Mouse (Mus musculus) left cerebral cortex, postnatal 36 days (tissue): Measurements from ENCODE around the gene Etl4. TPM values are rescaled to one million over a fixed set of nuclear protein-coding genes. Genes with fewer than 3 reads are reported as not detected.

ENCODE experiments used
- DNase-seq, 2 experiments: peaks; one replicate each; pipeline ENCODE4 v3.0.0; 2021 to 2022; ENCODE audit warnings: low spot score in 2 of 2, mixed read lengths in 1 of 2
- intact Hi-C: fragments of 180-260 bp; cut with DNase I; formaldehyde crosslinking; loops from one replicate; pipeline ENCODE4 v1.15.1; 2025
- total RNA-seq, 2 experiments: library from RNA; stranded (reverse); gene quantifications; 2 replicates each; pipeline ENCODE4 v1.2.3; 2021

Gene Etl4
- total RNA-seq, 2 experiments from 2014 or later: 138 to 153 TPM

- no peak for DNase-seq
- intact Hi-C loops: no loop called here
Observed at GRCm38 (mm10) chr2:20764566-20765090, 855.0 kb downstream of the Etl4 start.

GRCm38 (mm10) chr2:20768681-20769080 is 859.1 kb downstream of the Etl4 start:
- intact Hi-C loops: no loop called here
- DNase-seq: no peak

GRCm38 (mm10) chr2:20770171-20770570 is 860.6 kb downstream of the Etl4 start:
- intact Hi-C loops: loop anchor here (10.0 kb wide), 2 partner anchors 275 to 1045 kb away; no protein-coding TSS in a partner anchor
- DNase-seq: no peak

- no peak for DNase-seq
- intact Hi-C loops: loop anchor here (10.0 kb wide), 2 partner anchors 280 to 1050 kb away; no protein-coding TSS in a partner anchor
Observed at GRCm38 (mm10) chr2:20774462-20774861, 864.9 kb downstream of the Etl4 start.

- intact Hi-C loops: loop anchor here (5.0 to 10.0 kb wide), 4 partner anchors 281 to 1359 kb away; no protein-coding TSS in a partner anchor
- DNase-seq: no peak
Observed at GRCm38 (mm10) chr2:20776171-20776704, 866.7 kb downstream of the Etl4 start.

GRCm38 (mm10) chr2:20777931-20778330 is 868.4 kb downstream of the Etl4 start:
- intact Hi-C loops: loop anchor here (5.0 to 10.0 kb wide), 4 partner anchors 283 to 1361 kb away; no protein-coding TSS in a partner anchor
- DNase-seq: peak in 1 of 2 experiments; percentile 14

GRCm38 (mm10) chr2:20779484-20780381 is 870.2 kb downstream of the Etl4 start:
- intact Hi-C loops: loop anchor here (5.0 to 10.0 kb wide), 4 partner anchors 285 to 1362 kb away; no protein-coding TSS in a partner anchor
- DNase-seq: peak; percentile 55 to 58

GRCm38 (mm10) chr2:20801236-20801890 is 891.8 kb downstream of the Etl4 start:
- intact Hi-C loops: no loop called here
- DNase-seq: no peak

GRCm38 (mm10) chr2:20811506-20811905 is 901.9 kb downstream of the Etl4 start:
- no peak for DNase-seq
- intact Hi-C loops: no loop called here

- intact Hi-C loops: no loop called here
- no peak for DNase-seq
Observed at GRCm38 (mm10) chr2:20813986-20814385, 904.4 kb downstream of the Etl4 start.

- no peak for DNase-seq
- intact Hi-C loops: no loop called here
Observed at GRCm38 (mm10) chr2:20818226-20818625, 908.6 kb downstream of the Etl4 start.

- DNase-seq: no peak
- intact Hi-C loops: no loop called here
Observed at GRCm38 (mm10) chr2:20826258-20826657, 916.7 kb downstream of the Etl4 start.

- intact Hi-C loops: no loop called here
- no peak for DNase-seq
Observed at GRCm38 (mm10) chr2:20830882-20831281, 921.3 kb downstream of the Etl4 start.

- intact Hi-C loops: no loop called here
- no peak for DNase-seq
Observed at GRCm38 (mm10) chr2:20831608-20832406, 922.2 kb downstream of the Etl4 start.

- intact Hi-C loops: no loop called here
- no peak for DNase-seq
Observed at GRCm38 (mm10) chr2:20849346-20849745, 939.8 kb downstream of the Etl4 start.
